Mouse (Mus musculus): Measurements from ENCODE around the gene Cnih2. TPM values are rescaled to one million over a fixed set of nuclear protein-coding genes. Genes with fewer than 3 reads are reported as not detected.

The Cnih2 gene
- polyA plus RNA-seq (2015; fragmentation: Nextera tagmentation; extraction: Ambion mirVana), result 297 and 347 TPM in 2 replicates

GRCm38 (mm10) chr19:5098363-5099143 is at the start of gene Cnih2:
Gene Cnih2 (minus strand): TSS chr19:5098521.
- Histone ChIP-seq H3K4me2 (ENCODE audit: low read length) (peak within 1 kb of the TSS; percentile 59), H3K27ac (ENCODE audit: low read length) (peak within 1 kb of the TSS; percentile 92), H3K9me3 (ENCODE audit: control insufficient read depth, low read length) (no peaks in the 10 kb centered on the region), H3K27me3 (replicated peaks; ENCODE audit: control insufficient read depth, insufficient read depth, low read length) (no peaks in the 10 kb centered on the region), H3K9ac (replicated peaks; ENCODE audit: low read depth, low read length) (peak within 1 kb of the TSS; percentile 96), H3K36me3 (ENCODE audit: control insufficient read depth, insufficient read depth) (peaks cover 12% of the 10 kb centered on the region; the same call in 1 of the 2 replicates), H3K4me1 (replicated peaks; ENCODE audit: control insufficient read depth, insufficient read depth, low read length) (peaks cover 50% of the 10 kb centered on the region), H3K4me3 (replicated peaks; ENCODE audit: low read length) (peak within 1 kb of the TSS; percentile 79)
- whole genome bisulfite sequencing, result 2% methylated on average over 41 of the region's 48 CpGs
- peak; percentile 76 for ATAC-seq

GRCm38 (mm10) chr19:5139640-5140039 is 41.3 kb upstream of the Cnih2 start:
- no peak overlapping the region for H3K4me2 ChIP-seq (ENCODE audit: low read length)
- ATAC-seq, result peak; percentile 20; the same call in 1 of the 2 replicates
- no peaks in the 10 kb centered on the region; the same call in 1 of the 2 replicates for H3K36me3 ChIP-seq (ENCODE audit: control insufficient read depth, insufficient read depth)
- no peak overlapping the region for H3K27ac ChIP-seq (ENCODE audit: low read length)
- H3K9ac ChIP-seq (replicated peaks; ENCODE audit: low read depth, low read length), result no peak overlapping the region
- H3K9me3 ChIP-seq (ENCODE audit: control insufficient read depth, low read length), result no peaks in the 10 kb centered on the region
- H3K4me1 ChIP-seq (replicated peaks; ENCODE audit: control insufficient read depth, insufficient read depth, low read length), result no peaks in the 10 kb centered on the region
- H3K4me3 ChIP-seq (replicated peaks; ENCODE audit: low read length), result no peak overlapping the region
- WGBS, result 0% methylated on average over 2 of the region's 2 CpGs
- H3K27me3 ChIP-seq (replicated peaks; ENCODE audit: control insufficient read depth, insufficient read depth, low read length), result no peaks in the 10 kb centered on the region

- H3K27ac ChIP-seq (ENCODE audit: low read length), result no peak overlapping the region
- no peak for ATAC-seq
- no peak overlapping the region for H3K4me2 ChIP-seq (ENCODE audit: low read length)
- H3K4me3 ChIP-seq (replicated peaks; ENCODE audit: low read length), result no peak overlapping the region
- no peaks in the 10 kb centered on the region for H3K4me1 ChIP-seq (replicated peaks; ENCODE audit: control insufficient read depth, insufficient read depth, low read length)
- no peak overlapping the region for H3K9ac ChIP-seq (replicated peaks; ENCODE audit: low read depth, low read length)
- WGBS, result 80% methylated on average over 4 of the region's 4 CpGs
- H3K27me3 ChIP-seq (replicated peaks; ENCODE audit: control insufficient read depth, insufficient read depth, low read length), result no peaks in the 10 kb centered on the region
- H3K36me3 ChIP-seq (ENCODE audit: control insufficient read depth, insufficient read depth), result no peaks in the 10 kb centered on the region
- no peaks in the 10 kb centered on the region for H3K9me3 ChIP-seq (ENCODE audit: control insufficient read depth, low read length)
Measured at GRCm38 (mm10) chr19:5131237-5131636, 32.9 kb upstream of the Cnih2 start.

GRCm38 (mm10) chr19:5129770-5130169 is 31.4 kb upstream of the Cnih2 start:
- Histone ChIP-seq H3K9ac (replicated peaks; ENCODE audit: low read depth, low read length) (no peak overlapping the region), H3K4me2 (ENCODE audit: low read length) (no peak overlapping the region), H3K27ac (ENCODE audit: low read length) (no peak overlapping the region), H3K4me3 (replicated peaks; ENCODE audit: low read length) (no peak overlapping the region), H3K36me3 (ENCODE audit: control insufficient read depth, insufficient read depth) (no peaks in the 10 kb centered on the region), H3K4me1 (replicated peaks; ENCODE audit: control insufficient read depth, insufficient read depth, low read length) (no peaks in the 10 kb centered on the region), H3K27me3 (replicated peaks; ENCODE audit: control insufficient read depth, insufficient read depth, low read length) (no peaks in the 10 kb centered on the region), H3K9me3 (ENCODE audit: control insufficient read depth, low read length) (no peaks in the 10 kb centered on the region)
- ATAC-seq, result no peak
- 25% methylated on average over 1 of the region's 1 CpGs for WGBS

- ATAC-seq, result no peak
- 72% methylated on average over 7 of the region's 7 CpGs for WGBS
- peaks cover under 1% of the 10 kb centered on the region; the same call in 1 of the 2 replicates for H3K4me1 ChIP-seq (replicated peaks; ENCODE audit: control insufficient read depth, insufficient read depth, low read length)
- H3K27ac ChIP-seq (ENCODE audit: low read length), result no peak overlapping the region
- no peaks in the 10 kb centered on the region for H3K27me3 ChIP-seq (replicated peaks; ENCODE audit: control insufficient read depth, insufficient read depth, low read length)
- H3K36me3 ChIP-seq (ENCODE audit: control insufficient read depth, insufficient read depth), result no peaks in the 10 kb centered on the region
- H3K9ac ChIP-seq (replicated peaks; ENCODE audit: low read depth, low read length), result no peak overlapping the region
- H3K4me2 ChIP-seq (ENCODE audit: low read length), result no peak overlapping the region
- H3K9me3 ChIP-seq (ENCODE audit: control insufficient read depth, low read length), result no peaks in the 10 kb centered on the region
- no peak overlapping the region for H3K4me3 ChIP-seq (replicated peaks; ENCODE audit: low read length)
Measured at GRCm38 (mm10) chr19:5124055-5124614, 25.8 kb upstream of the Cnih2 start.

- no peaks in the 10 kb centered on the region for H3K9me3 ChIP-seq (ENCODE audit: control insufficient read depth, low read length)
- H3K4me3 ChIP-seq (replicated peaks; ENCODE audit: low read length), result no peak overlapping the region
- no peak overlapping the region for H3K27ac ChIP-seq (ENCODE audit: low read length)
- no peak overlapping the region for H3K4me2 ChIP-seq (ENCODE audit: low read length)
- WGBS, result 89% methylated on average over 3 of the region's 3 CpGs
- no peaks in the 10 kb centered on the region for H3K36me3 ChIP-seq (ENCODE audit: control insufficient read depth, insufficient read depth)
- no peak for ATAC-seq
- H3K27me3 ChIP-seq (replicated peaks; ENCODE audit: control insufficient read depth, insufficient read depth, low read length), result no peaks in the 10 kb centered on the region
- peaks cover 8% of the 10 kb centered on the region; the same call in 1 of the 2 replicates for H3K4me1 ChIP-seq (replicated peaks; ENCODE audit: control insufficient read depth, insufficient read depth, low read length)
- no peak overlapping the region for H3K9ac ChIP-seq (replicated peaks; ENCODE audit: low read depth, low read length)
Measured at GRCm38 (mm10) chr19:5123241-5123640, 24.9 kb upstream of the Cnih2 start.

- H3K9me3 ChIP-seq (ENCODE audit: control insufficient read depth, low read length), result no peaks in the 10 kb centered on the region
- peaks cover 8% of the 10 kb centered on the region; the same call in 1 of the 2 replicates for H3K4me1 ChIP-seq (replicated peaks; ENCODE audit: control insufficient read depth, insufficient read depth, low read length)
- H3K4me2 ChIP-seq (ENCODE audit: low read length), result no peak overlapping the region
- no peak overlapping the region for H3K9ac ChIP-seq (replicated peaks; ENCODE audit: low read depth, low read length)
- 67% methylated on average over 10 of the region's 10 CpGs for whole genome bisulfite sequencing
- H3K27me3 ChIP-seq (replicated peaks; ENCODE audit: control insufficient read depth, insufficient read depth, low read length), result no peaks in the 10 kb centered on the region
- ATAC-seq, result no peak
- H3K27ac ChIP-seq (ENCODE audit: low read length), result no peak overlapping the region
- H3K36me3 ChIP-seq (ENCODE audit: control insufficient read depth, insufficient read depth), result no peaks in the 10 kb centered on the region
- no peak overlapping the region for H3K4me3 ChIP-seq (replicated peaks; ENCODE audit: low read length)
Measured at GRCm38 (mm10) chr19:5122492-5122891, 24.2 kb upstream of the Cnih2 start.

- WGBS, result 0% methylated on average over 18 of the region's 18 CpGs
- Histone ChIP-seq H3K4me1 (replicated peaks; ENCODE audit: control insufficient read depth, insufficient read depth, low read length) (peaks cover 19% of the 10 kb centered on the region), H3K36me3 (ENCODE audit: control insufficient read depth, insufficient read depth) (no peaks in the 10 kb centered on the region; the same call in 1 of the 2 replicates), H3K9ac (replicated peaks; ENCODE audit: low read depth, low read length) (peak within 1 kb of the TSS; percentile 77), H3K4me2 (ENCODE audit: low read length) (peak within 1 kb of the TSS; percentile 56), H3K27me3 (replicated peaks; ENCODE audit: control insufficient read depth, insufficient read depth, low read length) (no peaks in the 10 kb centered on the region), H3K9me3 (ENCODE audit: control insufficient read depth, low read length) (no peaks in the 10 kb centered on the region), H3K27ac (ENCODE audit: low read length) (peak within 1 kb of the TSS; percentile 81), H3K4me3 (replicated peaks; ENCODE audit: low read length) (peak within 1 kb of the TSS; percentile 63)
- ATAC-seq, result no peak
Measured at GRCm38 (mm10) chr19:5118384-5118698, 20.0 kb upstream of the Cnih2 start, which contains the start of gene Klc2. Gene Klc2 (minus strand): TSS chr19:5118560.

GRCm38 (mm10) chr19:5117494-5118383 is 19.4 kb upstream of the Cnih2 start:
- no peaks in the 10 kb centered on the region for H3K27me3 ChIP-seq (replicated peaks; ENCODE audit: control insufficient read depth, insufficient read depth, low read length)
- ATAC-seq, result peak; percentile 91
- H3K9me3 ChIP-seq (ENCODE audit: control insufficient read depth, low read length), result no peaks in the 10 kb centered on the region
- WGBS, result under 1% methylated on average over 83 of the region's 83 CpGs
- peak overlapping the region; percentile 81 for H3K27ac ChIP-seq (ENCODE audit: low read length)
- peaks cover 19% of the 10 kb centered on the region for H3K4me1 ChIP-seq (replicated peaks; ENCODE audit: control insufficient read depth, insufficient read depth, low read length)
- H3K4me2 ChIP-seq (ENCODE audit: low read length), result peak overlapping the region; percentile 56
- H3K9ac ChIP-seq (replicated peaks; ENCODE audit: low read depth, low read length), result peak overlapping the region; percentile 77
- H3K36me3 ChIP-seq (ENCODE audit: control insufficient read depth, insufficient read depth), result no peaks in the 10 kb centered on the region; the same call in 1 of the 2 replicates
- peak overlapping the region; percentile 63 for H3K4me3 ChIP-seq (replicated peaks; ENCODE audit: low read length)
